Mouse (Mus musculus): ENCODE measurements around the gene Pak1.

Gene Pak1

GRCm38 (mm10) chr7:97845546-97845945 lies 57.2 kb downstream of the Pak1 start:
- in situ Hi-C loops (cut with MboI, MseI) = loop anchor here (5.0 kb wide), 1 partner anchor 98 kb away; no protein-coding TSS in a partner anchor

DNA sequence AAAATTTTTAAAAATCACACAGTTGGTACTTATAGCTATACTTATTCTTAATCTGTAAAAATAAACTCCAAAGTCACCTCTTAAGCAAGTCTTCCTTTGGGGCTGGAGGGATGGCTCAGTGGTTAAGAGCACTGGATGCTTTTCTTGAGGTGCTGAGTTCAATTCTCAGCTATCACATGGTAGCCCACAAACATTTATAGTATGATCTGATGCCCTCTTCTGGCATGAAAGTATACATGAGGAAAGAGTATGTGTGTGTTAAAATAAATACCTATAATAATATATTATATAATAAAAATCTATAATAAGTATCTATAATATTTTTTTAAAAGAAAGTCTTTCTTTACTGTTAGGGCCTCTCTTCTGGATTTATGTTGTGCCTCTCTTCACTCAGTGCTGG lies 58.2 kb downstream of the Pak1 start:
- in situ Hi-C loops (cut with MboI, MseI) = loop anchor here (5.0 kb wide), 1 partner anchor 99 kb away; no protein-coding TSS in a partner anchor

DNA sequence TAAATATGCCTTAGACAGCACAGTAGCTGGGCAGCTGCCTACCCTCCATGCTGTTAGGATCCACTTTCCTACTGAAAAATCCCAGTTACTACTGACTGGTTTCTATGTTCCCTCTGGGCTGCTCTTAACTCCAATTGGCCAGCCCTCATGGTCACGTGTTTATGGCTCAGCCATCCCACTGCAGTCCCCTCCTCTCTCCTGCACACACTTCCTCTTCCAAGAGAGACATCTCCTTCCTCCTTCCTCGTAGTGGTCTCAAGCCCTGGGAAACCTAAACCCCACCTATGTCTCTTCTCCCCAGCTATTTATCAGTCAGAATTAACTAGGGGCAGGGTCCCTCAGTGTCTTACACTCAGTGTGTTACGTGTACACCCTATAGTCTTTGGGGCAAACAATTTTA lies 61.2 kb downstream of the Pak1 start:
- in situ Hi-C loops (cut with MboI, MseI) = loop anchor here (5.0 kb wide), 1 partner anchor 102 kb away; no protein-coding TSS in a partner anchor

DNA sequence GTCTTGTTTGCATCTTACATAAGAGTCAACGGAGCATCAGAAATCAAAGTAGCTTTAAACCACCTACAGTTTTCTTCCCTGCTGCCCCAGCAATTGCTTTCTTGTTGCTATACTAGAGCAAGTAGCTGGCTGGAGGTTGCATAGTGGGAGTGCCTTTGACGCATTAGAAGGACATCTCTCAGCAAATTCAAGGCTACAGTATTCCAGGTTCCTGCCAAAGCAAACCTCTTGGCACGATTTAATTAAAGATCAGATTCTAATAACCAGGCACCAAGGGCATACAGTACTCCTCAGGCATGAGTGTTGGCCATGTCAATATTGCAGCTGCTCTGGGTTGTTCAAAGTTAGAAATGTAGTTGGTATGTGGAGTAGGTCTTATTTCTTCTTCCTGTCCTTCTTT lies 62.0 kb downstream of the Pak1 start:
- in situ Hi-C loops (cut with MboI, MseI) = no loop called here

GRCm38 (mm10) chr7:97863512-97863911 lies 75.2 kb downstream of the Pak1 start:
- in situ Hi-C loops (cut with MboI, MseI) = no loop called here

DNA sequence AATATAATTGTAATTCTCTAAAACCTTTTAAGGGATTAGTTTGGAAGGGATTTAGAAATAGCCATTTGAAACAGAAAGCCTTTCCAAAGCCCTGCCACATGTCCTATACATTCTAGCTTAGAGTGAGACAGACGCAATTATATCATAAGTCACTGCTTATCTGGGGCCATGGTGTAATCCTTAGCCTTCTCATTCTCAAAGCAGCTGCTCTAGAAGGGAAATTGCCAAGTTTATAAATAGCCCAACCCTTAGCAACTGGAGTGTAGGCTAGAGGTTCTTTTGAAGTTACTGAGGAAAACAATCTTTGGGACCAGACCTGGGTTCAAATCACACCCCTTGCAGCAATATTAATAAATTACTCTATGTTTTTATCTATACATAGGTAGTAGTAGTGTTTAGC lies 76.2 kb downstream of the Pak1 start:
- in situ Hi-C loops (cut with MboI, MseI) = no loop called here

- in situ Hi-C loops (cut with MboI, MseI) = no loop called here
Measured at GRCm38 (mm10) chr7:97867866-97868265, 79.5 kb downstream of the Pak1 start.

DNA sequence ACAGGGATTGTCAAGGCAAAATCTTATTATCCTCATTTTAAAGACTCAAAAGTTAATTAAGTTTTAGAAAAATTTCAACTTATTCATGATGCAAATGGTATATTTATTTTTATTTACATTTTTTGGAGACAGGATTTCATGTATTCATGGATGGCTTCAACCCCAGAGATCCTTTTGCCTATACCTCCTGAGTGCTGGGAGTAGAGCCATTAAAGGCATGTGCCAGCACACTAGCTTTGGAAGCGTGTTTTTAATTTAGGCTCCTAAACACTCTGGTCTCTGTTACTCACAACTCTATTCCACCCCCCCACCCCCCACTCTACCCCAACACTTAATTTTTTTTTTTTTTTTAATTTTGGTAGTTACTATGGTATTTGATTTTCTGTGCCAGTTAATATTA lies 80.4 kb downstream of the Pak1 start:
- in situ Hi-C loops (cut with MboI, MseI) = no loop called here

GRCm38 (mm10) chr7:97872396-97872795 lies 84.1 kb downstream of the Pak1 start:
- in situ Hi-C loops (cut with MboI, MseI) = no loop called here

- in situ Hi-C loops (cut with MboI, MseI) = no loop called here
Measured at GRCm38 (mm10) chr7:97873317-97873716, 85.0 kb downstream of the Pak1 start.

GRCm38 (mm10) chr7:97877846-97878538 lies 89.7 kb downstream of the Pak1 start:
- in situ Hi-C loops (cut with MboI, MseI) = no loop called here

- in situ Hi-C loops (cut with MboI, MseI) = no loop called here
Measured at GRCm38 (mm10) chr7:97911646-97912045, 123.3 kb downstream of the Pak1 start.

- in situ Hi-C loops (cut with MboI, MseI) = no loop called here
Measured at GRCm38 (mm10) chr7:97914833-97915516, 126.6 kb downstream of the Pak1 start.

DNA sequence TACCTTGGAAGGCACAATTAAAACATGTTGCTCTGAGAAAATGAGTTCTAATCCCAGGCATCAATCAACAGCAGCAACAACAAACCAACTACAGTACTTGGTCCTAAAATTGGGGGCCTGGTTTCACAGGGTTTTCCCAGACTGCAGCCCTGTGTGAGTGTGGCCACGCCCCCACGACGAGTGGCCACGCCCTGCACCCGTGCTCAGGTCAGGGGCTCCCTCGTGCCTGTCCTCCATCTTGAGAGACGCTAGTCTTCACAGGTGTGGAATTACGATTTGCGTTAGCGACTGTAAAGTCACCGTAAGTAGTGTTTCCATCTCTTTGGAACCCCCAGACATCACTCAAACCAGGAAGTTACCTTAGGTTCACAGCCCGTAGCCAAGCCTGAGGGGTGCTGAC lies 131.4 kb downstream of the Pak1 start, which contains the start of gene Gdpd4:
Gene Gdpd4 (plus strand): TSS at position 214 of the 400 bp plus-strand sequence.
- in situ Hi-C loops (cut with MboI, MseI) = no loop called here

DNA sequence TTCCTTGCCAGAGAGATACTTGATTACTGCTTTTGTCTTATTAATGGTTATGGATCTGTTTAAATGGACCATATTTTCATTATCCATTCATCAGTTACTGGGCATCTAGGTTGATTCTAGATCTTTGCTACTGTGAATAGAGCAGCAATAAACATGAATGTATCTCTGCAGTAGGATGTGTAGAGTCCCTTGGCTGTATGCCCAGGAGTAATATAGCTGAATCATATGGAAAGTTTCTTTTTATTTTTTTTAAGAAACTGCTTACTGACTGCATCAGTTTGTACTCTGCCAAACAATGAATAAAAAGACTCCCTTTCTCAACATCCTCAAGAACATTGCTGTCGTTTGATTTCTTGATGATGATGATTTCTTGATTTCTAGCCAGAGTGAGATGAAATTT lies 137.5 kb downstream of the Pak1 start:
- in situ Hi-C loops (cut with MboI, MseI) = no loop called here

GRCm38 (mm10) chr7:97926978-97927377 lies 138.6 kb downstream of the Pak1 start:
- in situ Hi-C loops (cut with MboI, MseI) = no loop called here

DNA sequence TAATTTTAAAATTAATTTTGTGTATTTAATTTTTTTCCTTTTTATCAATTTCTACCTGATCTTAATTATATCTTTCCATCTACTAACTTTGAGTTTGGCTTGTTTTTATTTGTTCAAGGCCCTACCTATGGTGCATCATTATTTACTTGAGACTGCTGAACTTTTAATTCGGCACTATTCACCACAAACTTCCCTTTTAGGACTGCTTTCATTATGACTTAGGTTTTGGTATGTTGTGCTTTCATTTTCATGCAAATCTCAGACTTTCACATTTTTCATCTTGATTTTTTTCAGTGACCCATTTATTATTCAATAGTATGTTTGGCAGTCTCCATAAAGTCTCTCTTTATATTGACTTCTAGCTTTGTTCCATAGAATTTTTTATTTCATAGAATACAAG lies 156.1 kb downstream of the Pak1 start:
- in situ Hi-C loops (cut with MboI, MseI) = no loop called here

All from regulatory T cell (primary cell).